8 mouse cellular contexts compared by ENCODE assay signal in the genomic region with DNA sequence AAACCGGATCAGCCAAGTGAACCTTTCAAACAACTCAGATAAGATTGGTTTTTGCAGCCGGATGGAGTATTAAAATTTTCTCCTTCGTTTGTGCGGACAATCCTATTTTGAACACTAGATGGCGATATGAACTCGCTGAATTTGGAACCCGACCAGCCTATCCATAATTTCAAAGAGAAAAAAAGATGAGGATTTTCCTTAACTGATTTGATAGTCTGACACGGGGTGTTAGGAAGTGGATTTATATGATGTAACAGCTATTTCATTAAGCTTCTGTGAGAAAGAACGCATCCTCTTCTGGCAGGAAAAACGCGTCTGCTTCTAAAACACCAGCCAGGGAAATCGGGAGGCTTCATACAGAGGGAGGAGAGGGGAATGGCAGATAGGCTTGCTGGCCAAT. TPM values are rescaled to one million over a fixed set of nuclear protein-coding genes. Genes with fewer than 3 reads are reported as not detected.
DNase-seq lines count a peak whose midpoint lies in the region; ATAC-seq lines count a peak whose summit lies in the region.

No protein-coding gene starts in this region.

- H3K4me1 ChIP-seq in embryonic facial prominence, embryonic 11.5 days (ENCODE audit: control insufficient read depth, insufficient read depth, low read length): no peaks in the 10 kb centered on the region
- peaks cover 6% of the 10 kb centered on the region for H3K4me1 ChIP-seq in embryonic facial prominence, embryonic 10.5 days
- no peaks in the 10 kb centered on the region for H3K4me1 ChIP-seq in embryonic facial prominence, embryonic 14.5 days (ENCODE audit: control insufficient read depth, insufficient read depth, low read length)
- H3K4me1 ChIP-seq in intestine, embryonic 15.5 days (replicated peaks): no peaks in the 10 kb centered on the region
- peaks cover 13% of the 10 kb centered on the region; the same call in 1 of the 2 replicates for H3K4me1 ChIP-seq in midbrain, embryonic 14.5 days (ENCODE audit: control insufficient read depth, insufficient read depth, low read length)

- no peak overlapping the region for H3K4me3 ChIP-seq in embryonic facial prominence, embryonic 11.5 days (ENCODE audit: low read depth, low read length)
- no peak overlapping the region for H3K4me3 ChIP-seq in embryonic facial prominence, embryonic 10.5 days
- peak overlapping the region; percentile 10; the same call in 1 of the 2 replicates for H3K4me3 ChIP-seq in embryonic facial prominence, embryonic 14.5 days (ENCODE audit: low read depth, low read length)
- H3K4me3 ChIP-seq in intestine, embryonic 15.5 days (replicated peaks): no peak overlapping the region
- 0 out of 2 replicates have a peak overlapping the region, but pooled peaks have one; percentile 3 for H3K4me3 ChIP-seq in midbrain, embryonic 14.5 days (replicated peaks; ENCODE audit: low read depth, low read length)

- no peaks in the 10 kb centered on the region for H3K9me3 ChIP-seq in embryonic facial prominence, embryonic 11.5 days (replicated peaks; ENCODE audit: control insufficient read depth, low read length)
- H3K9me3 ChIP-seq in embryonic facial prominence, embryonic 10.5 days: no peaks in the 10 kb centered on the region
- no peaks in the 10 kb centered on the region for H3K9me3 ChIP-seq in embryonic facial prominence, embryonic 14.5 days (ENCODE audit: control insufficient read depth, low read length)
- H3K9me3 ChIP-seq in intestine, embryonic 15.5 days: no peaks in the 10 kb centered on the region
- H3K9me3 ChIP-seq in midbrain, embryonic 14.5 days (ENCODE audit: control insufficient read depth, low read length): no peaks in the 10 kb centered on the region

- H3K27me3 ChIP-seq in embryonic facial prominence, embryonic 11.5 days (ENCODE audit: control insufficient read depth, insufficient read depth, low read length): no peaks in the 10 kb centered on the region
- H3K27me3 ChIP-seq in embryonic facial prominence, embryonic 10.5 days (replicated peaks; ENCODE audit: low read depth, poor library complexity, severe bottlenecking): no peaks in the 10 kb centered on the region
- H3K27me3 ChIP-seq in embryonic facial prominence, embryonic 14.5 days (replicated peaks; ENCODE audit: control insufficient read depth, insufficient read depth, low read length): no peaks in the 10 kb centered on the region
- no peaks in the 10 kb centered on the region for H3K27me3 ChIP-seq in intestine, embryonic 15.5 days (replicated peaks)
- H3K27me3 ChIP-seq in midbrain, embryonic 14.5 days (ENCODE audit: control insufficient read depth, insufficient read depth, low read length): no peaks in the 10 kb centered on the region

- no peak overlapping the region for H3K27ac ChIP-seq in embryonic facial prominence, embryonic 11.5 days (replicated peaks; ENCODE audit: low read depth, low read length)
- H3K27ac ChIP-seq in embryonic facial prominence, embryonic 10.5 days (replicated peaks): no peak overlapping the region
- H3K27ac ChIP-seq in embryonic facial prominence, embryonic 14.5 days (replicated peaks; ENCODE audit: low read depth, low read length): no peak overlapping the region
- no peak overlapping the region for H3K27ac ChIP-seq in intestine, embryonic 15.5 days
- H3K27ac ChIP-seq in midbrain, embryonic 14.5 days (replicated peaks; ENCODE audit: low read depth, low read length): no peak overlapping the region; the same call in 1 of the 2 replicates

- DNase-seq in embryonic facial prominence, embryonic 11.5 days (ENCODE audit: low spot score): peak; percentile 72
- DNase-seq in embryonic facial prominence, embryonic 10.5 days (ENCODE audit: low spot score): no peak
- peak; percentile 40 to 43 for DNase-seq in right cerebral cortex, postnatal 10 days (ENCODE audit: low spot score in 2 of 2)
- DNase-seq in right cerebral cortex, postnatal 36 days (ENCODE audit: low spot score in 2 of 2): no peak
- peak; percentile 24 for DNase-seq in embryonic facial prominence, embryonic 14.5 days (ENCODE audit: low spot score)
- peak; percentile 90 for DNase-seq in midbrain, embryonic 14.5 days
- DNase-seq in yolk sac, embryonic 10.5 days (ENCODE audit: low spot score): no peak

- H3K9ac ChIP-seq in embryonic facial prominence, embryonic 11.5 days (replicated peaks; ENCODE audit: low read length): no peak overlapping the region
- H3K9ac ChIP-seq in embryonic facial prominence, embryonic 14.5 days (ENCODE audit: low read depth, low read length): no peak overlapping the region
- no peak overlapping the region for H3K9ac ChIP-seq in intestine, embryonic 15.5 days
- H3K9ac ChIP-seq in midbrain, embryonic 14.5 days (replicated peaks; ENCODE audit: low read length): no peak overlapping the region

- H3K4me2 ChIP-seq in embryonic facial prominence, embryonic 11.5 days (ENCODE audit: low read depth, low read length): no peak overlapping the region
- peak overlapping the region; percentile 43 for H3K4me2 ChIP-seq in embryonic facial prominence, embryonic 14.5 days (ENCODE audit: low read depth, low read length)
- H3K4me2 ChIP-seq in intestine, embryonic 15.5 days (replicated peaks): peak overlapping the region; percentile 30; the same call in 1 of the 2 replicates
- peak overlapping the region; percentile 43 for H3K4me2 ChIP-seq in midbrain, embryonic 14.5 days (ENCODE audit: low read length)

- WGBS in embryonic facial prominence, embryonic 11.5 days: 22% methylated on average over 12 of the region's 12 CpGs
- WGBS in embryonic facial prominence, embryonic 10.5 days: 22% methylated on average over 12 of the region's 12 CpGs
- WGBS in embryonic facial prominence, embryonic 14.5 days: 16% methylated on average over 12 of the region's 12 CpGs
- 16% methylated on average over 12 of the region's 12 CpGs for WGBS in intestine, embryonic 15.5 days
- 4% methylated on average over 12 of the region's 12 CpGs for WGBS in midbrain, embryonic 14.5 days

- ATAC-seq in embryonic facial prominence, embryonic 11.5 days (replicated peaks; ENCODE audit: insufficient number of reproducible peaks, low FRiP score, low TSS enrichment, low read depth): no peak
- no peak for ATAC-seq in embryonic facial prominence, embryonic 14.5 days (ENCODE audit: low read depth)
- no peak for ATAC-seq in intestine, embryonic 15.5 days
- peak; percentile 76 for ATAC-seq in midbrain, embryonic 14.5 days (ENCODE audit: low FRiP score, low TSS enrichment)

- no peaks in the 10 kb centered on the region for H3K36me3 ChIP-seq in embryonic facial prominence, embryonic 11.5 days (replicated peaks; ENCODE audit: control insufficient read depth, insufficient read depth, low read depth, low read length)
- no peaks in the 10 kb centered on the region for H3K36me3 ChIP-seq in embryonic facial prominence, embryonic 10.5 days (replicated peaks)
- no peaks in the 10 kb centered on the region for H3K36me3 ChIP-seq in embryonic facial prominence, embryonic 14.5 days (ENCODE audit: control insufficient read depth, insufficient read depth, low read length)
- H3K36me3 ChIP-seq in intestine, embryonic 15.5 days: no peaks in the 10 kb centered on the region
- no peaks in the 10 kb centered on the region for H3K36me3 ChIP-seq in midbrain, embryonic 14.5 days (ENCODE audit: control insufficient read depth, insufficient read depth, low read length)

RNA-seq across cellular contexts. Expression of a gene that starts 54.8 kb away (rescaled TPM):
- 0.11 TPM in 1 of 2 replicates, not detected in the other for polyA plus RNA-seq in embryonic facial prominence, embryonic 11.5 days (2014; fragmentation: Nextera tagmentation; extraction: Ambion mirVana)
- polyA plus RNA-seq in embryonic facial prominence, embryonic 10.5 days (2016; fragmentation: Nextera tagmentation; extraction: Ambion mirVana): not detected in 2 replicates
- polyA plus RNA-seq in embryonic facial prominence, embryonic 14.5 days (2014; fragmentation: Nextera tagmentation; extraction: Ambion mirVana): 0.17 and 0.35 TPM in 2 replicates
- polyA plus RNA-seq in intestine, embryonic 15.5 days (2015; fragmentation: Nextera tagmentation; extraction: Ambion mirVana): not detected in 2 replicates
- not detected in 2 replicates for polyA plus RNA-seq in midbrain, embryonic 14.5 days (2014; fragmentation: Nextera tagmentation; extraction: Ambion mirVana)

Comparison
In these comparisons a context has a peak if more than half of its experiments do, and no peak if none do; other contexts are left out.
1. DNase-seq: peak in embryonic facial prominence, embryonic 11.5 days (single experiment), right cerebral cortex, postnatal 10 days (2 of 2), embryonic facial prominence, embryonic 14.5 days (single experiment) and midbrain, embryonic 14.5 days (single experiment); none in embryonic facial prominence, embryonic 10.5 days (single experiment), right cerebral cortex, postnatal 36 days (0 of 2) and yolk sac, embryonic 10.5 days (single experiment).
2. H3K4me3 ChIP-seq: peak in embryonic facial prominence, embryonic 14.5 days (single experiment) and midbrain, embryonic 14.5 days (single experiment); none in embryonic facial prominence, embryonic 11.5 days (single experiment), embryonic facial prominence, embryonic 10.5 days (single experiment) and intestine, embryonic 15.5 days (single experiment).